Mouse (Mus musculus) stomach, embryonic 16.5 days (tissue): ENCODE measurements at regions not wholly inside any gene's neighbourhood (a gene's known extent, or its start where the extent isn't known, plus 50 kb on each side); places are given as distances from the start of the nearest gene placed in this dataset.

Experiments used
- ATAC-seq: fragments of 200-750 bp; cut with Nextera tagmentation; 2 replicates; pipeline ENCODE4 v1.8.0; 2017; ENCODE audit warnings: moderate number of reproducible peaks, moderate TSS enrichment; ENCODE audit not compliant: insufficient read depth, low FRiP score
- H3K27ac ChIP-seq: fragments of 300-500 bp; sonication (generic); 2 replicates; pipeline ENCODE4 v1.5.1; 2014; ENCODE audit warnings: low read length
- H3K27me3 ChIP-seq: fragments of 300-500 bp; sonication (generic); 2 replicates; pipeline ENCODE4 v1.6.1; 2014; ENCODE audit warnings: low read length, control low read depth, mixed read lengths; ENCODE audit not compliant: control insufficient read depth, insufficient read depth
- H3K36me3 ChIP-seq: fragments of 300-500 bp; sonication (generic); 2 replicates; pipeline ENCODE4 v1.6.1; 2014; ENCODE audit warnings: low read length; ENCODE audit not compliant: control insufficient read depth, insufficient read depth
- H3K4me1 ChIP-seq: fragments of 300-500 bp; sonication (generic); 2 replicates; pipeline ENCODE4 v1.6.1; 2014; ENCODE audit warnings: low read length, control low read depth, mixed read lengths; ENCODE audit not compliant: control insufficient read depth, insufficient read depth
- H3K4me2 ChIP-seq: fragments of 300-500 bp; sonication (generic); 2 replicates; pipeline ENCODE4 v1.6.1; 2014; ENCODE audit warnings: low read depth, low read length, mixed read lengths
- H3K4me3 ChIP-seq: fragments of 300-500 bp; sonication (generic); replicated peaks from 2 replicates; pipeline ENCODE4 v1.5.1; 2014; ENCODE audit warnings: mild to moderate bottlenecking, low read length
- H3K9ac ChIP-seq: fragments of 300-500 bp; sonication (generic); 2 replicates; pipeline ENCODE4 v1.6.1; 2014; ENCODE audit warnings: low read length
- H3K9me3 ChIP-seq: fragments of 300-500 bp; sonication (generic); replicated peaks from 2 replicates; pipeline ENCODE4 v1.6.1; 2016; ENCODE audit warnings: low read length, control low read depth; ENCODE audit not compliant: control insufficient read depth
- WGBS: fragments of 180-500 bp; shearing (Covaris S2); extraction: QIAGEN DNeasy Blood & Tissue Kit; methylation state at CpG from one replicate; pipeline ENCODE4 v1.1.7; 2014; 5-methylcytosine and 5-hydroxymethylcytosine counted together

- no peak for ATAC-seq
- 73% methylated on average over 7 of the region's 7 CpGs for WGBS
- Histone ChIP-seq H3K27ac (no peak overlapping the region), H3K9ac (no peak overlapping the region), H3K27me3 (no peaks in the 10 kb centered on the region), H3K4me1 (no peaks in the 10 kb centered on the region), H3K4me2 (no peak overlapping the region), H3K36me3 (no peaks in the 10 kb centered on the region), H3K9me3 (no peaks in the 10 kb centered on the region), H3K4me3 (no peak overlapping the region)
Measured at GRCm38 (mm10) chr7:133203933-133204332, 79.8 kb upstream of the Ctbp2 start.

- no peaks in the 10 kb centered on the region for H3K36me3 ChIP-seq
- no peaks in the 10 kb centered on the region for H3K4me1 ChIP-seq
- no peak overlapping the region for H3K27ac ChIP-seq
- no peak for ATAC-seq
- no peaks in the 10 kb centered on the region for H3K9me3 ChIP-seq
- H3K4me2 ChIP-seq, result no peak overlapping the region
- no peaks in the 10 kb centered on the region for H3K27me3 ChIP-seq
- 57% methylated on average over 13 of the region's 13 CpGs for WGBS
- no peak overlapping the region for H3K9ac ChIP-seq
- no peak overlapping the region for H3K4me3 ChIP-seq
Measured at GRCm38 (mm10) chr7:133202092-133202880, 78.1 kb upstream of the Ctbp2 start.

GRCm38 (mm10) chr7:133199046-133199445, 74.9 kb upstream of the Ctbp2 start:
- H3K27ac ChIP-seq, result no peak overlapping the region
- H3K9me3 ChIP-seq, result no peaks in the 10 kb centered on the region
- H3K4me2 ChIP-seq, result no peak overlapping the region
- no peaks in the 10 kb centered on the region for H3K4me1 ChIP-seq
- no peak overlapping the region for H3K4me3 ChIP-seq
- no peaks in the 10 kb centered on the region for H3K27me3 ChIP-seq
- no peak for ATAC-seq
- WGBS, result 35% methylated on average over 4 of the region's 4 CpGs
- H3K9ac ChIP-seq, result no peak overlapping the region
- no peaks in the 10 kb centered on the region for H3K36me3 ChIP-seq

- Histone ChIP-seq H3K36me3 (no peaks in the 10 kb centered on the region), H3K27me3 (no peaks in the 10 kb centered on the region), H3K27ac (no peak overlapping the region), H3K9ac (no peak overlapping the region), H3K4me1 (no peaks in the 10 kb centered on the region), H3K4me2 (no peak overlapping the region), H3K4me3 (no peak overlapping the region), H3K9me3 (no peaks in the 10 kb centered on the region)
- no peak for ATAC-seq
- 43% methylated on average over 7 of the region's 7 CpGs for WGBS
Measured at GRCm38 (mm10) chr7:133189880-133190462, 65.8 kb upstream of the Ctbp2 start.

GRCm38 (mm10) chr7:133185931-133186601, 61.9 kb upstream of the Ctbp2 start:
- Histone ChIP-seq H3K36me3 (no peaks in the 10 kb centered on the region), H3K9me3 (no peaks in the 10 kb centered on the region), H3K4me2 (peak overlapping the region; percentile 50), H3K27ac (peak overlapping the region; percentile 82), H3K27me3 (no peaks in the 10 kb centered on the region), H3K9ac (peak overlapping the region; percentile 42), H3K4me1 (no peaks in the 10 kb centered on the region), H3K4me3 (peak overlapping the region; percentile 30)
- peak; percentile 89 for ATAC-seq
- WGBS, result 11% methylated on average over 12 of the region's 12 CpGs

- no peaks in the 10 kb centered on the region for H3K9me3 ChIP-seq
- H3K36me3 ChIP-seq, result no peaks in the 10 kb centered on the region
- H3K27me3 ChIP-seq, result no peaks in the 10 kb centered on the region
- no peak overlapping the region for H3K9ac ChIP-seq
- no peaks in the 10 kb centered on the region for H3K4me1 ChIP-seq
- 56% methylated on average over 16 of the region's 16 CpGs for WGBS
- peak overlapping the region; percentile 50; the same call in 1 of the 2 replicates for H3K4me2 ChIP-seq
- no peak overlapping the region for H3K4me3 ChIP-seq
- ATAC-seq, result no peak
- no peak overlapping the region for H3K27ac ChIP-seq
Measured at GRCm38 (mm10) chr7:133184905-133185594, 60.9 kb upstream of the Ctbp2 start.

GRCm38 (mm10) chr7:133181388-133181787, 57.2 kb upstream of the Ctbp2 start:
- WGBS, result 50% methylated on average over 2 of the region's 2 CpGs

GRCm38 (mm10) chr7:133177179-133177575, 53.0 kb upstream of the Ctbp2 start:
- Histone ChIP-seq H3K9me3 (no peaks in the 10 kb centered on the region), H3K27me3 (no peaks in the 10 kb centered on the region), H3K4me3 (no peak overlapping the region), H3K4me2 (peak overlapping the region; percentile 2; the same call in 1 of the 2 replicates), H3K9ac (no peak overlapping the region), H3K4me1 (peaks cover 11% of the 10 kb centered on the region; the same call in 1 of the 2 replicates), H3K27ac (peak overlapping the region; percentile 32), H3K36me3 (no peaks in the 10 kb centered on the region)
- 40% methylated on average over 4 of the region's 4 CpGs for WGBS
- no peak for ATAC-seq

More at GRCm38 (mm10) chr7:133181388-133181787, 57.2 kb upstream of the Ctbp2 start:
- ATAC-seq, result no peak
- Histone ChIP-seq H3K9me3 (no peaks in the 10 kb centered on the region), H3K36me3 (no peaks in the 10 kb centered on the region), H3K4me2 (no peak overlapping the region), H3K9ac (no peak overlapping the region), H3K27ac (no peak overlapping the region), H3K27me3 (no peaks in the 10 kb centered on the region), H3K4me3 (no peak overlapping the region), H3K4me1 (peaks cover 11% of the 10 kb centered on the region; the same call in 1 of the 2 replicates)
